Mouse (Mus musculus): Measurements from ENCODE around the gene Lmntd2. TPM values are rescaled to one million over a fixed set of nuclear protein-coding genes. Genes with fewer than 3 reads are reported as not detected.

Gene Lmntd2
- polyA plus RNA-seq, 1 experiment from 2014 or later = 2.1 TPM

DNA sequence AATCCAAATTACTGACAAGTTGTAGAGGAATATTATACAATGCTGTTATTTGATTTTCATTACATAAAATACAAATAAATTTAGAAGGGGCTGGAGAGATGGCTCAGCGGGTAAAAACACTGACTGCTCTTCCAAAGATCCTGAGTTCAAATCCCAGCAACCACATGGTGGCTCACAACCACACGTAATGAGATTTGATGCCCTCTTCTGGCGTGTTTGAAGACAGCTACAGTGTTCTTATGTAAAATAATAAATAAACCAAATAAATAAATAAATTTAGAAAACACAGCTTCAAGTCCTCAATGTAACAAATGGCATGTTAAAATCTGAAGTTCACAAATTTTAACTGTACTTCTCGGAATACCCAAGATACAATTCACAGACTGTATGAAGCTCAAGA lies 38.8 kb downstream of the Lmntd2 start:
- H3K4me2 ChIP-seq = no peak overlapping the region
- H3K9me3 ChIP-seq (replicated peaks) = no peaks in the 10 kb centered on the region
- H3K27ac ChIP-seq = no peak overlapping the region
- WGBS = 91% methylated on average over 4 of the region's 4 CpGs
- ATAC-seq = no peak
- H3K4me1 ChIP-seq = peaks cover 14% of the 10 kb centered on the region
- H3K36me3 ChIP-seq (ENCODE audit: poor library complexity, severe bottlenecking) = no peaks in the 10 kb centered on the region
- H3K9ac ChIP-seq = no peak overlapping the region
- no peak overlapping the region for H3K4me3 ChIP-seq
- 0 out of 2 replicates have a peak, but pooled peaks cover 4% of the 10 kb centered on the region for H3K27me3 ChIP-seq

DNA sequence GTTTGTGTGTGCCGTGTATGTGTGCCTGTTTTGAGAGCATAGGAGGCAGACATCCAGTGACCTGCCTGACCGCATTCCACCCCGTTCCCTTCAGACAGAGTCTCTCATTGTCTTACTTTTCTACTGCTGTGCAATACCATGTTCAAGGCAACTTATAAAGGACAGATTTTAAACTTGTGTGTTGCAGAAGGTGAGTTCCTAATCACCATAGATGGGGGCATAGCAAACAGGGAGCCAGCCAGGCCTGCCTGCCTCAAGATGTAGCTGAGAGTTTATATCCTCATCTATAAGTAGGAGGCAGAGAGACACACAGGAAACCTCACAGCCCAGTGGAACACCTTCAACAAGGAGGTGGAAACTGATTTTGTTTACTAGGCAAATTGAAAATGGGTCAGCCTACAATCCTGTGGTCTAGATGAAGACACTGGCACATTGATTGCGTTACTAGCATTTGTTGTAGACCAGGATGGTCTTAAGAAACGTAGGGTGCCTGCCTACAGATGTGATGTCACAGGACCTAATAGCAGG lies 40.5 kb downstream of the Lmntd2 start:
- H3K27me3 ChIP-seq = 0 out of 2 replicates have a peak, but pooled peaks cover 4% of the 10 kb centered on the region
- peak overlapping the region; percentile 75 for H3K9ac ChIP-seq
- H3K36me3 ChIP-seq (ENCODE audit: poor library complexity, severe bottlenecking) = no peaks in the 10 kb centered on the region
- H3K9me3 ChIP-seq (replicated peaks) = no peaks in the 10 kb centered on the region
- no peak for ATAC-seq
- WGBS = 87% methylated on average over 5 of the region's 5 CpGs
- H3K27ac ChIP-seq = peak overlapping the region; percentile 91; the same call in 1 of the 2 replicates
- H3K4me1 ChIP-seq = peaks cover 26% of the 10 kb centered on the region
- H3K4me2 ChIP-seq = peak overlapping the region; percentile 65
- peak overlapping the region; percentile 55 for H3K4me3 ChIP-seq

DNA sequence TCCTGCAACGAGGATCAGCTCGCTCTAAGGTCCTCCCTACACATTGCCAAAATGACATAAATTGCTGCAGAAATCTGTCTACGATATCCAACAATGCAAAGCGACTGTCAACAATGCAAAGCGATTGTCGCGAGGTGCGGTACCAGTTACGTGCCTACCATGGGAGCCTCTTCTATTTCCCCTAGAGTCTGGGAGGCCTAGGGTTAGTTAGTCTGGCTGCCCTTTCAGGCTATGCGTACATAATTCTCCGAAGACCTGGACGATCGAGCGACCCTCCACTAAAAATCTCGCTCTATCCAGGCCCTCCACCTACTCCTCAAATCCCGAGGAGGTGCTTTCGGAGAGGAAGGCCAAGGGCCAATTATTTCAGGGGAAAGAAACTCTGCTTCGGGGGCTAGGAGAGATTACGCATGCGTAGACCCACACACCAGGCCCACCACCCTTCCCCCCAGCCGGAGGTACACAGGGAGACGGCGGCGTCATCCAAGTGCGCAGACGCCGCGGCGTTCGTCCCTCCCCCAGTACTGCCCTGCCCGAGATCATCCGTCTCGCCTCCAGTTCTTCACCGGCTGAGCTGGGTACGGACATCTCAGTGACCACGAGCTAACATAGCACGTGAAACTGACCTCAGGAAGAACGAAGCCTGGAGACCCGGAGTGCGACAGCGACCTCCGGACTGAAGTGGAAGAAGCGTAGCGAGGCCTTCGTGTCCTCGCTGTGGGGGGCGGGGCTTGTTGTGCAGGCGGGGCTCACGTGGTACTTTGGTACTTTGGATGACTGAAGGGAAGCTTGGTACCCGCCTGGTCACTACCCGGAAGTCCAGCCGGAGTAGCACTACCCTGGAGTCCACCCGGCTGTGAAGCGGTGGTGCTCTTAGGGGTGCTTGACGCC lies 41.5 kb downstream of the Lmntd2 start, which contains the start of gene Rnh1:
Rnh1 (minus strand) TSS at position 742 of the 891 bp plus-strand sequence.
- H3K4me1 ChIP-seq = peaks cover 33% of the 10 kb centered on the region

DNA sequence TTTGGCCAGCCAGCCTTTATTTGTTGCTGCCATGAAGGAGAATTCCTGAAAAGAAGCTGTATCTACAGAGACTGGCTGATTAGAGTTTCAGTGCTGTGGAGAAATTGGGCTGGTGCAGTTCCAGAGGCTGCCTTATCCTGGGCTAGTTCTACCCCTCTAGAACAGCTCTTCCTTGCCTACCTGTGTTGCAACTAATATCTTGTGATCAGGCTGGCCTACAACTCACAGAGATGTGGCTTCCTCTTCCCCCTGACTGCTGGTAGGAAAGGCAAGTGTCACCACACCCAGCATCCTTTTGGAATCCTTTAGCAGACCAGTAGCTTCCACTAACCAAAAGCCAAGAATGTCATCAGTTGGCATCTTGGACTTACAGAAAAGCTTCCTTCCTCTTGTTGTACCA lies 44.0 kb downstream of the Lmntd2 start:
- no peak overlapping the region for H3K4me2 ChIP-seq
- H3K4me3 ChIP-seq = no peak overlapping the region
- ATAC-seq = no peak
- H3K27ac ChIP-seq = no peak overlapping the region
- H3K9ac ChIP-seq = no peak overlapping the region
- peaks cover 33% of the 10 kb centered on the region for H3K4me1 ChIP-seq
- H3K36me3 ChIP-seq (ENCODE audit: poor library complexity, severe bottlenecking) = 0 out of 2 replicates have a peak, but pooled peaks cover 3% of the 10 kb centered on the region
- no peaks in the 10 kb centered on the region for H3K27me3 ChIP-seq
- no peaks in the 10 kb centered on the region for H3K9me3 ChIP-seq (replicated peaks)

More for the DNA sequence above, 41.5 kb downstream of the Lmntd2 start, which contains the start of gene Rnh1:
- 4% methylated on average over 55 of the region's 55 CpGs for WGBS
- ATAC-seq = peak; percentile 99
- no peaks in the 10 kb centered on the region for H3K36me3 ChIP-seq (ENCODE audit: poor library complexity, severe bottlenecking)
- peak within 1 kb of the TSS; percentile 55 for H3K4me3 ChIP-seq
- H3K27me3 ChIP-seq = 0 out of 2 replicates have a peak, but pooled peaks cover 4% of the 10 kb centered on the region
- H3K9me3 ChIP-seq (replicated peaks) = no peaks in the 10 kb centered on the region
- H3K27ac ChIP-seq = peak within 1 kb of the TSS; percentile 91
- H3K4me2 ChIP-seq = peak within 1 kb of the TSS; percentile 65
- peak within 1 kb of the TSS; percentile 75 for H3K9ac ChIP-seq

DNA sequence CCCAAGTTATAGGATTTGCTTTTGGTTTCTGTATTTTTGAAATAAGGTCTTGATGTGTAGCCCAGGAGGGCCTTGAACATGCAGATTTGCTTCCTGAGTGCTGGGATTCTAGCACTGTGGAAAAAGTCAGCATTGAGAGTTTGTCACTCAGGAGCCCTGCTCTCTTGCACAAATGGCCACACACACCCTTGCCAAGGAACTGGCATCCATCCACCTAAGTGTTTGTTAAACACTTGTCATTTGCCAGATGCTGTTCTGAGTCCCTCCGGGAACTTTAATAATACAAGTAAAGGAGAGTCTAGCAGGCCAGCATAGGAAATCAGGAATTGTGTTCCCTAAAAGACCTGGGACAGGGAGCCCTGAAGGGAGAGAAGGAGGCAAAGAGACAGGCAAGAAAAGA lies 44.6 kb downstream of the Lmntd2 start:
- no peaks in the 10 kb centered on the region for H3K27me3 ChIP-seq
- 0 out of 2 replicates have a peak, but pooled peaks cover 3% of the 10 kb centered on the region for H3K36me3 ChIP-seq (ENCODE audit: poor library complexity, severe bottlenecking)

DNA sequence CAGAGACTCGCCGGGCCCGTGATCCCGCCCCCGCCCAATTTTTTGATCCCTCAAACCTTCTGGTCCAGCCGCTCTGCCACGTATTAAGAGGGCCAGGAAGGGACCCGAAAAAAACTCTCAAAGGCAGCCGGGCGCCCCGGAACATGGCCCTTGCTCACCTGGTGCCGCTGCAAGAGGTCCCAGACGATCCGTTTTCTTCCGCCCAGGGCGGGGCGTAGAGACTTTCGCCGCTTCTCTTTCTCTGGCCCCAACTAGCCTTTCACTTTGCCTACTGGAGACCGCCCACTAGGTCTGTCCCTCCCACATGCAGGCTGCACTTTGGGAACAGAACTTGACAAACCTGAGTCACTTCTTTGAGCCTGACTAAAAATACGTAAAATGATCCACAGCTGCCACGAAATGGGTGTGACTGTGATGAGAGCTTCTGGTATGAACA lies 45.3 kb downstream of the Lmntd2 start:
- Histone ChIP-seq H3K9me3 (replicated peaks) (no peaks in the 10 kb centered on the region), H3K27ac (no peak overlapping the region), H3K36me3 (ENCODE audit: poor library complexity, severe bottlenecking) (peaks cover 9% of the 10 kb centered on the region; the same call in 1 of the 2 replicates), H3K9ac (peak overlapping the region; percentile 64), H3K4me3 (peak overlapping the region; percentile 31), H3K27me3 (no peaks in the 10 kb centered on the region), H3K4me2 (peak overlapping the region; percentile 59), H3K4me1 (peaks cover 33% of the 10 kb centered on the region)
- ATAC-seq = no peak
- 2% methylated on average over 22 of the region's 22 CpGs for WGBS

More for the DNA sequence above, 44.6 kb downstream of the Lmntd2 start:
- ATAC-seq = no peak
- WGBS = 45% methylated on average over 1 of the region's 1 CpGs
- Histone ChIP-seq H3K4me2 (no peak overlapping the region), H3K4me3 (no peak overlapping the region), H3K4me1 (peaks cover 33% of the 10 kb centered on the region), H3K9ac (no peak overlapping the region), H3K9me3 (replicated peaks) (no peaks in the 10 kb centered on the region), H3K27ac (no peak overlapping the region)

DNA sequence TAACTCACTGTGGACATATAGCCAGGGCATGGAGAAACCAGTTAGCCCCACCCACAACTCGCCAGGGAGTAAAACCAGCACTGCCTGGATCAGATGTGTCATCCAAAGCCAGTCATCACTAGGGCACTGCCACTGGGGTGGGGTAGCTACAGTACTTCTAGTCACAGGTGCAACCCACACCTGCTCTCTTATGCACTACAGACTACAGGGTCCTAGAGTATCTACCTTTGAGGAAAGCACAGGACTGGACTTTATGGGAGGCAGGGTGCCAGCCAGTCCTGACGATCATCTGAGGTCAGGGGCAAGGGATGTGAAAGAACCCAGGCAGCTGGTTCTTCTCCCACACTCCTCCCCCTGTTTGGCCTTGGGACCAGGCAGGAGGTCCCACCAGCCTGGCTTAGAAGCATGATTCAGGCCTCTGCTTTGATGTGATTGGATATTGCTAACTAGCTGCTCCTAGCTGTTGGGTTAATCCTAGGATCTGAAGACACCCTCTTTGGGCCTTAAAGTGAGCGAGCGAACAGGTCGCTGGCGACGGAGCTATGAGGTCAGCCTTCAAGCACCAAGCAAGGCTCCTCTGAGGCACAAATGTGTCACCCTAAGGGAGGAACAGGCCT lies 45.9 kb downstream of the Lmntd2 start:
- WGBS = 25% methylated on average over 7 of the region's 7 CpGs
- H3K27me3 ChIP-seq = no peaks in the 10 kb centered on the region

DNA sequence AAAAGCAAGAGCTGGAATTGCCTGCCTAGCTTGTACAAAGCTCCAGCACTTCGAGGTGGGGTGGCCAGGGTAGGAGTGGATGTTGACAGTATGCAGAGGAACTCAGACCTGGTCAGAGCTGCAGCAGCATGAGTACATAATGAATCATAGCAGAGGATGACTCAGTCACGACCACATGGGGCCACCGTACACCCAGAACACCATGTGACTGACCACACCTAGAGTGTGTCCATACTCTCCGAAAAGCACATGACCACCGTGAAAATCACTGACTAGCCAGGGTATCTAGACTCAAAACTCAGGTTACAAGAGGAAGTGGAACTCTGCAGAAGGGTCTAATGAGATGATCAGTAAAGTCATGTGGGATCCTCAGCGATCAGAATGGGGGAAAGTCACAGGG lies 49.0 kb downstream of the Lmntd2 start:
- ATAC-seq = no peak
- no peak overlapping the region for H3K27ac ChIP-seq

More for the DNA sequence above, 45.9 kb downstream of the Lmntd2 start:
- Histone ChIP-seq H3K36me3 (ENCODE audit: poor library complexity, severe bottlenecking) (peaks cover 13% of the 10 kb centered on the region), H3K4me3 (peak overlapping the region; percentile 31), H3K4me1 (peaks cover 28% of the 10 kb centered on the region), H3K9me3 (replicated peaks) (no peaks in the 10 kb centered on the region), H3K9ac (peak overlapping the region; percentile 64), H3K4me2 (peak overlapping the region; percentile 59), H3K27ac (no peak overlapping the region)
- ATAC-seq = no peak

DNA sequence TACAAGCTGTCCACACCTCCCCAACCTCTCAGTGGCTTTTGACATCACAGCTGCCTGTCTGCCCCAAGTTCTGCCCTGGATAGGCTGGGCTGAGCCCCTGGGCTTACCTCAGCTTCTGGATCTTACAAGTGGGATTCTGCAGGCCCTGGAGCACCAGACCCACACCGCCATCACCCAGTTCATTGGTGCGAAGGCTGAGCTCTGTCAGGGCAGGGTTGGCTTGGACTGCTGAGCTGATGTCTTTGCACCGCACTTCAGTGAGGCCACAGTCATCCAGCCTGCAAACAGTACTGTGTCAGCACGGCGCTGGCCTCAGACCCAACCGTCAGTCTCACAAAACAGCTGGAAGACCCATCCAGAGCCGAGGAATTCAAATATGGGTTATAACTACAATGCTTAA lies 49.5 kb downstream of the Lmntd2 start:
- Histone ChIP-seq H3K4me2 (no peak overlapping the region), H3K9ac (no peak overlapping the region), H3K4me1 (peaks cover 17% of the 10 kb centered on the region), H3K27ac (no peak overlapping the region), H3K27me3 (no peaks in the 10 kb centered on the region), H3K36me3 (ENCODE audit: poor library complexity, severe bottlenecking) (peaks cover 44% of the 10 kb centered on the region), H3K9me3 (replicated peaks) (no peaks in the 10 kb centered on the region), H3K4me3 (no peak overlapping the region)
- 94% methylated on average over 7 of the region's 7 CpGs for WGBS
- no peak for ATAC-seq

More for the DNA sequence above, 49.0 kb downstream of the Lmntd2 start:
- H3K9ac ChIP-seq = no peak overlapping the region
- H3K27me3 ChIP-seq = no peaks in the 10 kb centered on the region
- H3K9me3 ChIP-seq (replicated peaks) = no peaks in the 10 kb centered on the region
- peaks cover 20% of the 10 kb centered on the region for H3K4me1 ChIP-seq
- WGBS = 87% methylated on average over 6 of the region's 6 CpGs
- H3K4me3 ChIP-seq = no peak overlapping the region
- no peak overlapping the region for H3K4me2 ChIP-seq
- H3K36me3 ChIP-seq (ENCODE audit: poor library complexity, severe bottlenecking) = peaks cover 40% of the 10 kb centered on the region

MicroRNAs encoded within 50 kb of the gene (microRNA counts, 519-probe panel; counts per million panel counts)
- microRNA mmu-miR-210 = 4,247 counts per million, percentile 81 among the panel's probes with 10 or more counts

Small RNA genes lying within 50 kb of the gene (microRNA-seq; reads per million reads assigned to microRNA genes)
- gene Mir210 = 522 reads per million, percentile 71 among the genes with 10 or more reads in this experiment

Other genes with a start within 250 kb of the Lmntd2 start
- 2.7 and 4.8 TPM in 2 replicates for gene Ifitm1, start 246.9 kb downstream of the Lmntd2 start, polyA plus RNA-seq (2015; fragmentation: Nextera tagmentation; extraction: Ambion mirVana)
- gene Ifitm3, start 203.3 kb downstream of the Lmntd2 start, polyA plus RNA-seq (2015; fragmentation: Nextera tagmentation; extraction: Ambion mirVana) = 12.7 and 18.1 TPM in 2 replicates
- not detected in 2 replicates for gene Ifitm6, start 196.2 kb downstream of the Lmntd2 start, polyA plus RNA-seq (2015; fragmentation: Nextera tagmentation; extraction: Ambion mirVana)
- not detected in 2 replicates for gene Gm17387, start 184.9 kb downstream of the Lmntd2 start, polyA plus RNA-seq (2015; fragmentation: Nextera tagmentation; extraction: Ambion mirVana)
- 33.0 and 34.7 TPM in 2 replicates for gene B4galnt4, start 153.0 kb downstream of the Lmntd2 start, polyA plus RNA-seq (2015; fragmentation: Nextera tagmentation; extraction: Ambion mirVana)
- 0.25 TPM in 1 of 2 replicates, not detected in the other for gene Pkp3, start 135.9 kb downstream of the Lmntd2 start, polyA plus RNA-seq (2015; fragmentation: Nextera tagmentation; extraction: Ambion mirVana)
- 1.5 and 1.7 TPM in 2 replicates for gene Sigirr, start 113.5 kb downstream of the Lmntd2 start, polyA plus RNA-seq (2015; fragmentation: Nextera tagmentation; extraction: Ambion mirVana)
- gene Ano9, start 96.3 kb downstream of the Lmntd2 start, polyA plus RNA-seq (2015; fragmentation: Nextera tagmentation; extraction: Ambion mirVana) = 0.13 TPM in 1 of 2 replicates, not detected in the other
- gene Ptdss2, start 91.7 kb downstream of the Lmntd2 start, polyA plus RNA-seq (2015; fragmentation: Nextera tagmentation; extraction: Ambion mirVana) = 61.1 and 69.5 TPM in 2 replicates
- 40.7 and 45.2 TPM in 2 replicates for gene Rnh1, start 41.2 kb downstream of the Lmntd2 start, polyA plus RNA-seq (2015; fragmentation: Nextera tagmentation; extraction: Ambion mirVana)
- gene Hras, start 20.1 kb downstream of the Lmntd2 start, polyA plus RNA-seq (2015; fragmentation: Nextera tagmentation; extraction: Ambion mirVana) = 67.2 and 73.9 TPM in 2 replicates
- 12.6 and 17.3 TPM in 2 replicates for gene Lrrc56, start 19.9 kb downstream of the Lmntd2 start, polyA plus RNA-seq (2015; fragmentation: Nextera tagmentation; extraction: Ambion mirVana)
- gene Rassf7, start 1.8 kb upstream of the Lmntd2 start, polyA plus RNA-seq (2015; fragmentation: Nextera tagmentation; extraction: Ambion mirVana) = 29.4 and 33.8 TPM in 2 replicates
- gene Phrf1, start 14.7 kb upstream of the Lmntd2 start, polyA plus RNA-seq (2015; fragmentation: Nextera tagmentation; extraction: Ambion mirVana) = 82.4 and 91.3 TPM in 2 replicates
- 1.0 and 1.1 TPM in 2 replicates for gene Irf7, start 52.4 kb upstream of the Lmntd2 start, polyA plus RNA-seq (2015; fragmentation: Nextera tagmentation; extraction: Ambion mirVana)
- not detected in 2 replicates for gene Cdhr5, start 62.7 kb upstream of the Lmntd2 start, polyA plus RNA-seq (2015; fragmentation: Nextera tagmentation; extraction: Ambion mirVana)
- 0.60 and 0.62 TPM in 2 replicates for gene Sct, start 65.1 kb upstream of the Lmntd2 start, polyA plus RNA-seq (2015; fragmentation: Nextera tagmentation; extraction: Ambion mirVana)
- gene Drd4, start 77.9 kb upstream of the Lmntd2 start, polyA plus RNA-seq (2015; fragmentation: Nextera tagmentation; extraction: Ambion mirVana) = 0.55 and 0.70 TPM in 2 replicates
- 88.1 and 105 TPM in 2 replicates for gene Deaf1, start 113.6 kb upstream of the Lmntd2 start, polyA plus RNA-seq (2015; fragmentation: Nextera tagmentation; extraction: Ambion mirVana)
- 61.3 and 66.0 TPM in 2 replicates for gene Tmem80, start 113.7 kb upstream of the Lmntd2 start, polyA plus RNA-seq (2015; fragmentation: Nextera tagmentation; extraction: Ambion mirVana)
- gene Eps8l2, start 124.8 kb upstream of the Lmntd2 start, polyA plus RNA-seq (2015; fragmentation: Nextera tagmentation; extraction: Ambion mirVana) = 0.43 and 0.64 TPM in 2 replicates
- 386 and 415 TPM in 2 replicates for gene Taldo1, start 178.1 kb upstream of the Lmntd2 start, polyA plus RNA-seq (2015; fragmentation: Nextera tagmentation; extraction: Ambion mirVana)
- 53.2 and 55.6 TPM in 2 replicates for gene Gatd1, start 200.1 kb upstream of the Lmntd2 start, polyA plus RNA-seq (2015; fragmentation: Nextera tagmentation; extraction: Ambion mirVana)
- gene Cend1, start 215.4 kb upstream of the Lmntd2 start, polyA plus RNA-seq (2015; fragmentation: Nextera tagmentation; extraction: Ambion mirVana) = 27.3 and 27.5 TPM in 2 replicates
- 58.2 and 65.1 TPM in 2 replicates for gene Slc25a22, start 223.8 kb upstream of the Lmntd2 start, polyA plus RNA-seq (2015; fragmentation: Nextera tagmentation; extraction: Ambion mirVana)
- gene Pidd1, start 229.9 kb upstream of the Lmntd2 start, polyA plus RNA-seq (2015; fragmentation: Nextera tagmentation; extraction: Ambion mirVana) = 10.9 and 13.4 TPM in 2 replicates
- gene Rplp2, start 233.3 kb upstream of the Lmntd2 start, polyA plus RNA-seq (2015; fragmentation: Nextera tagmentation; extraction: Ambion mirVana) = 939 and 1,119 TPM in 2 replicates
- gene Pnpla2, start 241.1 kb upstream of the Lmntd2 start, polyA plus RNA-seq (2015; fragmentation: Nextera tagmentation; extraction: Ambion mirVana) = 19.5 and 21.0 TPM in 2 replicates
- 3.2 and 6.0 TPM in 2 replicates for gene Cracr2b, start 247.0 kb upstream of the Lmntd2 start, polyA plus RNA-seq (2015; fragmentation: Nextera tagmentation; extraction: Ambion mirVana)